Mouse (Mus musculus): ENCODE measurements around the gene Txnip. TPM values are rescaled to one million over a fixed set of nuclear protein-coding genes. Genes with fewer than 3 reads are reported as not detected.

Txnip gene
- polyA plus RNA-seq, 1 experiment from 2014 or later = 106 TPM

- ATAC-seq (replicated peaks; ENCODE audit: insufficient number of reproducible peaks, low FRiP score, low TSS enrichment) = no peak
- H3K27me3 ChIP-seq (ENCODE audit: control insufficient read depth, insufficient read depth, low read length) = peaks cover 5% of the 10 kb centered on the region; the same call in 1 of the 2 replicates
- peaks cover 5% of the 10 kb centered on the region for H3K4me1 ChIP-seq (ENCODE audit: control insufficient read depth, insufficient read depth, low read length)
- no peaks in the 10 kb centered on the region for H3K36me3 ChIP-seq (ENCODE audit: control insufficient read depth, insufficient read depth, low read length)
- H3K9me3 ChIP-seq (replicated peaks; ENCODE audit: control insufficient read depth, low read length) = no peaks in the 10 kb centered on the region
- no peak overlapping the region for H3K4me3 ChIP-seq (ENCODE audit: low read depth, low read length)
- 50% methylated on average over 4 of the region's 4 CpGs for WGBS (ENCODE audit: insufficient replicate concordance)
- H3K9ac ChIP-seq (ENCODE audit: low read depth, low read length) = no peak overlapping the region
- H3K4me2 ChIP-seq = 0 out of 2 replicates have a peak overlapping the region, but pooled peaks have one; percentile 34
- no peak overlapping the region for H3K27ac ChIP-seq (ENCODE audit: low read depth, low read length)
Measured at GRCm38 (mm10) chr3:96546880-96547279, 10.9 kb upstream of the Txnip start.

- Histone ChIP-seq H3K27ac (ENCODE audit: low read depth, low read length) (no peak overlapping the region), H3K4me2 (peak overlapping the region; percentile 40), H3K27me3 (ENCODE audit: control insufficient read depth, insufficient read depth, low read length) (peaks cover 5% of the 10 kb centered on the region; the same call in 1 of the 2 replicates), H3K4me3 (ENCODE audit: low read depth, low read length) (no peak overlapping the region), H3K9ac (ENCODE audit: low read depth, low read length) (0 out of 2 replicates have a peak overlapping the region, but pooled peaks have one; percentile 16), H3K36me3 (ENCODE audit: control insufficient read depth, insufficient read depth, low read length) (no peaks in the 10 kb centered on the region), H3K9me3 (replicated peaks; ENCODE audit: control insufficient read depth, low read length) (no peaks in the 10 kb centered on the region), H3K4me1 (ENCODE audit: control insufficient read depth, insufficient read depth, low read length) (peaks cover 7% of the 10 kb centered on the region)
- WGBS (ENCODE audit: insufficient replicate concordance) = 12% methylated on average over 14 of the region's 14 CpGs
- no peak for ATAC-seq (replicated peaks; ENCODE audit: insufficient number of reproducible peaks, low FRiP score, low TSS enrichment)
Measured at GRCm38 (mm10) chr3:96547389-96547960, 10.3 kb upstream of the Txnip start.

- Histone ChIP-seq H3K4me2 (no peak overlapping the region), H3K9me3 (replicated peaks; ENCODE audit: control insufficient read depth, low read length) (no peaks in the 10 kb centered on the region), H3K36me3 (ENCODE audit: control insufficient read depth, insufficient read depth, low read length) (no peaks in the 10 kb centered on the region), H3K27me3 (ENCODE audit: control insufficient read depth, insufficient read depth, low read length) (no peaks in the 10 kb centered on the region), H3K4me1 (ENCODE audit: control insufficient read depth, insufficient read depth, low read length) (peaks cover 7% of the 10 kb centered on the region), H3K27ac (ENCODE audit: low read depth, low read length) (no peak overlapping the region), H3K4me3 (ENCODE audit: low read depth, low read length) (no peak overlapping the region), H3K9ac (ENCODE audit: low read depth, low read length) (no peak overlapping the region)
- 70% methylated on average over 7 of the region's 7 CpGs for WGBS (ENCODE audit: insufficient replicate concordance)
- no peak for ATAC-seq (replicated peaks; ENCODE audit: insufficient number of reproducible peaks, low FRiP score, low TSS enrichment)
Measured at GRCm38 (mm10) chr3:96548824-96549223, 8.9 kb upstream of the Txnip start.

- Histone ChIP-seq H3K9me3 (replicated peaks; ENCODE audit: control insufficient read depth, low read length) (no peaks in the 10 kb centered on the region), H3K4me2 (peak overlapping the region; percentile 22; the same call in 1 of the 2 replicates), H3K9ac (ENCODE audit: low read depth, low read length) (no peak overlapping the region; the same call in 1 of the 2 replicates), H3K4me1 (ENCODE audit: control insufficient read depth, insufficient read depth, low read length) (peaks cover 7% of the 10 kb centered on the region), H3K36me3 (ENCODE audit: control insufficient read depth, insufficient read depth, low read length) (no peaks in the 10 kb centered on the region), H3K27ac (ENCODE audit: low read depth, low read length) (no peak overlapping the region), H3K4me3 (ENCODE audit: low read depth, low read length) (no peak overlapping the region), H3K27me3 (ENCODE audit: control insufficient read depth, insufficient read depth, low read length) (no peaks in the 10 kb centered on the region)
- 0 out of 2 replicates have a peak, but pooled peaks have one; percentile 51 for ATAC-seq (replicated peaks; ENCODE audit: insufficient number of reproducible peaks, low FRiP score, low TSS enrichment)
- WGBS (ENCODE audit: insufficient replicate concordance) = 68% methylated on average over 5 of the region's 5 CpGs
Measured at GRCm38 (mm10) chr3:96549346-96549745, 8.4 kb upstream of the Txnip start.

- Histone ChIP-seq H3K4me3 (ENCODE audit: low read depth, low read length) (no peak overlapping the region), H3K4me2 (no peak overlapping the region), H3K9ac (ENCODE audit: low read depth, low read length) (0 out of 2 replicates have a peak overlapping the region, but pooled peaks have one; percentile 18), H3K4me1 (ENCODE audit: control insufficient read depth, insufficient read depth, low read length) (peaks cover 14% of the 10 kb centered on the region), H3K27me3 (ENCODE audit: control insufficient read depth, insufficient read depth, low read length) (no peaks in the 10 kb centered on the region), H3K36me3 (ENCODE audit: control insufficient read depth, insufficient read depth, low read length) (no peaks in the 10 kb centered on the region), H3K27ac (ENCODE audit: low read depth, low read length) (no peak overlapping the region), H3K9me3 (replicated peaks; ENCODE audit: control insufficient read depth, low read length) (no peaks in the 10 kb centered on the region)
- 15% methylated on average over 8 of the region's 8 CpGs for WGBS (ENCODE audit: insufficient replicate concordance)
- no peak for ATAC-seq (replicated peaks; ENCODE audit: insufficient number of reproducible peaks, low FRiP score, low TSS enrichment)
Measured at GRCm38 (mm10) chr3:96551203-96551602, 6.6 kb upstream of the Txnip start.

- Histone ChIP-seq H3K36me3 (ENCODE audit: control insufficient read depth, insufficient read depth, low read length) (no peaks in the 10 kb centered on the region), H3K4me3 (ENCODE audit: low read depth, low read length) (no peak overlapping the region), H3K27me3 (ENCODE audit: control insufficient read depth, insufficient read depth, low read length) (no peaks in the 10 kb centered on the region), H3K9me3 (replicated peaks; ENCODE audit: control insufficient read depth, low read length) (no peaks in the 10 kb centered on the region), H3K4me2 (no peak overlapping the region; the same call in 1 of the 2 replicates), H3K27ac (ENCODE audit: low read depth, low read length) (no peak overlapping the region), H3K4me1 (ENCODE audit: control insufficient read depth, insufficient read depth, low read length) (peaks cover 14% of the 10 kb centered on the region), H3K9ac (ENCODE audit: low read depth, low read length) (0 out of 2 replicates have a peak overlapping the region, but pooled peaks have one; percentile 34)
- 66% methylated on average over 7 of the region's 7 CpGs for WGBS (ENCODE audit: insufficient replicate concordance)
- ATAC-seq (replicated peaks; ENCODE audit: insufficient number of reproducible peaks, low FRiP score, low TSS enrichment) = no peak
Measured at GRCm38 (mm10) chr3:96551890-96552289, 5.9 kb upstream of the Txnip start.

GRCm38 (mm10) chr3:96553601-96554000 is 4.2 kb upstream of the Txnip start:
- no peak overlapping the region for H3K4me2 ChIP-seq
- H3K4me3 ChIP-seq (ENCODE audit: low read depth, low read length) = no peak overlapping the region
- no peaks in the 10 kb centered on the region for H3K27me3 ChIP-seq (ENCODE audit: control insufficient read depth, insufficient read depth, low read length)
- H3K36me3 ChIP-seq (ENCODE audit: control insufficient read depth, insufficient read depth, low read length) = no peaks in the 10 kb centered on the region
- H3K9ac ChIP-seq (ENCODE audit: low read depth, low read length) = no peak overlapping the region
- H3K27ac ChIP-seq (ENCODE audit: low read depth, low read length) = no peak overlapping the region
- peaks cover 14% of the 10 kb centered on the region for H3K4me1 ChIP-seq (ENCODE audit: control insufficient read depth, insufficient read depth, low read length)
- no peak for ATAC-seq (replicated peaks; ENCODE audit: insufficient number of reproducible peaks, low FRiP score, low TSS enrichment)
- H3K9me3 ChIP-seq (replicated peaks; ENCODE audit: control insufficient read depth, low read length) = no peaks in the 10 kb centered on the region
- WGBS (ENCODE audit: insufficient replicate concordance) = 72% methylated on average over 6 of the region's 6 CpGs

- Histone ChIP-seq H3K9me3 (replicated peaks; ENCODE audit: control insufficient read depth, low read length) (no peaks in the 10 kb centered on the region), H3K4me3 (ENCODE audit: low read depth, low read length) (no peak overlapping the region), H3K4me1 (ENCODE audit: control insufficient read depth, insufficient read depth, low read length) (peaks cover 14% of the 10 kb centered on the region), H3K27me3 (ENCODE audit: control insufficient read depth, insufficient read depth, low read length) (no peaks in the 10 kb centered on the region), H3K27ac (ENCODE audit: low read depth, low read length) (no peak overlapping the region), H3K4me2 (no peak overlapping the region), H3K36me3 (ENCODE audit: control insufficient read depth, insufficient read depth, low read length) (no peaks in the 10 kb centered on the region), H3K9ac (ENCODE audit: low read depth, low read length) (no peak overlapping the region)
- 78% methylated on average over 6 of the region's 6 CpGs for WGBS (ENCODE audit: insufficient replicate concordance)
- ATAC-seq (replicated peaks; ENCODE audit: insufficient number of reproducible peaks, low FRiP score, low TSS enrichment) = no peak
Measured at GRCm38 (mm10) chr3:96554251-96554650, 3.5 kb upstream of the Txnip start.
